In the genomic region with DNA sequence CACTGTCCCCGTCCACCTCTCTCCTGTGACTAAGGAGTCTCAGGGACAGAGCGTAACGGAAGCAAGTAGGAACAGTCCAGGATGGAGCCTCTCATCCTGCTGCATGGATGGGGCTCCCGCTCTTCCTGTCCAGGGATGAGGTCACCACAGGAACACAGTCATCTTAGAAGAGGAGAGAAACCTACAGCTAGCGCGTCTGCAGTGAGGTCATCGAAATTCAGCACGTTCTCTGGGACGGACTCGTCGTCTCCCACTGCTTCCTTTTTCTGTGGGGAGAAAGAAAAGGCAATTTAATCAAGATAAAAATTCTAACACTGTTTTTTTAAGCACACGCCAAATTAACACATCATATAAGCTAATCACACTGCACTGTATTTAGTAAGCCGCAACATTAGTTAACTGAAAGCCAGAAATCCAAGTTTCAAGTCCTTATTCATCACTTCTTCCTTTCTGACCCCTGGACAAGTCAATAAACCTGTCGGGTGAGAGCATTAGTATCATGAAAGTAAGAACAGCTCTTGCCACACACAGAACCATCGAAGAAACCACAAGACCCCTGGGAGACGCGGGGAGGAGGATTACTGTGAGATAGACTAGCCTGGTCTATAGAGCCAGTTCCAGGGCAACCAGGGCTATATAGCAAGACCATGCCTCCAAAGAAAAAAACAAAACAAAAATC, we compare ENCODE assay signal across 10 mouse cellular contexts. TPM values are rescaled to one million over a fixed set of nuclear protein-coding genes. Genes with fewer than 3 reads are reported as not detected.
DNase-seq lines count a peak whose midpoint lies in the region; ATAC-seq lines count a peak whose summit lies in the region.
"Had no signal": no experiment of that assay in that cellular context is flagged by ENCODE, and none has a peak within 500 bp of the region (broad histone marks: within the 10 kb centered on the region; RNA-seq: fewer than 3 reads in every experiment).

No protein-coding gene starts in this region.

- DNase-seq in hindbrain, embryonic 11.5 days (ENCODE audit: low spot score) = no peak
- no peak for DNase-seq in urinary bladder, postnatal 25 days (ENCODE audit: low spot score)
- DNase-seq in right cerebral cortex, postnatal 25 days = no peak
- DNase-seq: cerebellum, postnatal 36 days; thymus, postnatal 25 days had no signal

- 0 out of 2 replicates have a peak overlapping the region, but pooled peaks have one; percentile 25 for H3K9ac ChIP-seq in hindbrain, embryonic 11.5 days (ENCODE audit: low read depth, low read length)
- H3K9ac ChIP-seq in hindbrain, embryonic 16.5 days (ENCODE audit: low read depth, low read length) = no peak overlapping the region
- H3K9ac ChIP-seq in midbrain, embryonic 12.5 days (replicated peaks) = peak overlapping the region; percentile 21; the same call in 1 of the 2 replicates
- H3K9ac ChIP-seq in midbrain, embryonic 16.5 days (ENCODE audit: low read depth, low read length) = no peak overlapping the region
- H3K9ac ChIP-seq in hindbrain, embryonic 13.5 days = peak overlapping the region; percentile 43; the same call in 1 of the 2 replicates
- no peak overlapping the region for H3K9ac ChIP-seq in neural tube, embryonic 14.5 days (replicated peaks; ENCODE audit: low read depth, low read length)

- peak overlapping the region; percentile 99 for H3K27ac ChIP-seq in hindbrain, embryonic 11.5 days (ENCODE audit: low read depth, low read length)
- no peak overlapping the region for H3K27ac ChIP-seq in hindbrain, embryonic 16.5 days (ENCODE audit: low read depth, low read length)
- H3K27ac ChIP-seq in midbrain, embryonic 12.5 days (replicated peaks) = peak overlapping the region; percentile 96
- H3K27ac ChIP-seq in midbrain, embryonic 16.5 days (ENCODE audit: low read length) = no peak overlapping the region
- H3K27ac ChIP-seq in hindbrain, embryonic 13.5 days = peak overlapping the region; percentile 85
- H3K27ac ChIP-seq in neural tube, embryonic 14.5 days (ENCODE audit: low read depth, low read length) = peak overlapping the region; percentile 45

- no peaks in the 10 kb centered on the region for H3K9me3 ChIP-seq in hindbrain, embryonic 11.5 days (ENCODE audit: control insufficient read depth, low read length)
- H3K9me3 ChIP-seq in hindbrain, embryonic 16.5 days (ENCODE audit: control insufficient read depth, low read length) = no peaks in the 10 kb centered on the region
- no peaks in the 10 kb centered on the region for H3K9me3 ChIP-seq in midbrain, embryonic 12.5 days
- H3K9me3 ChIP-seq in midbrain, embryonic 16.5 days (replicated peaks; ENCODE audit: control insufficient read depth, low read length, poor library complexity, severe bottlenecking) = no peaks in the 10 kb centered on the region
- H3K9me3 ChIP-seq in hindbrain, embryonic 13.5 days = no peaks in the 10 kb centered on the region
- H3K9me3 ChIP-seq in neural tube, embryonic 14.5 days (ENCODE audit: control insufficient read depth, low read length) = no peaks in the 10 kb centered on the region

- WGBS in hindbrain, embryonic 11.5 days = 82% methylated on average over 17 of the region's 17 CpGs
- WGBS in hindbrain, embryonic 16.5 days = 71% methylated on average over 17 of the region's 17 CpGs
- WGBS in midbrain, embryonic 12.5 days = 74% methylated on average over 17 of the region's 17 CpGs
- WGBS in midbrain, embryonic 16.5 days = 74% methylated on average over 17 of the region's 17 CpGs
- 74% methylated on average over 17 of the region's 17 CpGs for whole genome bisulfite sequencing in hindbrain, embryonic 13.5 days
- 73% methylated on average over 17 of the region's 17 CpGs for WGBS in neural tube, embryonic 14.5 days

- no peaks in the 10 kb centered on the region for H3K27me3 ChIP-seq in hindbrain, embryonic 11.5 days (ENCODE audit: control insufficient read depth, insufficient read depth, low read length)
- H3K27me3 ChIP-seq in hindbrain, embryonic 16.5 days (replicated peaks; ENCODE audit: control insufficient read depth, insufficient read depth, low read length) = no peaks in the 10 kb centered on the region
- no peaks in the 10 kb centered on the region for H3K27me3 ChIP-seq in midbrain, embryonic 12.5 days
- no peaks in the 10 kb centered on the region for H3K27me3 ChIP-seq in midbrain, embryonic 16.5 days (ENCODE audit: control insufficient read depth, insufficient read depth, low read depth, low read length)
- H3K27me3 ChIP-seq in hindbrain, embryonic 13.5 days = no peaks in the 10 kb centered on the region
- no peaks in the 10 kb centered on the region for H3K27me3 ChIP-seq in neural tube, embryonic 14.5 days (ENCODE audit: control insufficient read depth, insufficient read depth, low read length)

- no peak for ATAC-seq in hindbrain, embryonic 11.5 days (ENCODE audit: low FRiP score)
- no peak for ATAC-seq in hindbrain, embryonic 16.5 days
- ATAC-seq in midbrain, embryonic 12.5 days (ENCODE audit: low FRiP score, low read depth) = no peak
- ATAC-seq in midbrain, embryonic 16.5 days = no peak
- no peak for ATAC-seq in hindbrain, embryonic 13.5 days (ENCODE audit: low FRiP score)
- no peak for ATAC-seq in neural tube, embryonic 14.5 days (ENCODE audit: low read depth)

- no peak overlapping the region for H3K4me3 ChIP-seq in hindbrain, embryonic 11.5 days (ENCODE audit: low read depth, low read length)
- no peak overlapping the region for H3K4me3 ChIP-seq in hindbrain, embryonic 16.5 days (ENCODE audit: low read length)
- no peak overlapping the region for H3K4me3 ChIP-seq in midbrain, embryonic 12.5 days
- H3K4me3 ChIP-seq in midbrain, embryonic 16.5 days (ENCODE audit: low read depth, low read length) = no peak overlapping the region
- no peak overlapping the region for H3K4me3 ChIP-seq in hindbrain, embryonic 13.5 days
- no peak overlapping the region for H3K4me3 ChIP-seq in neural tube, embryonic 14.5 days (ENCODE audit: low read depth, low read length)

- H3K4me2 ChIP-seq in hindbrain, embryonic 11.5 days (replicated peaks; ENCODE audit: low read depth, low read length) = no peak overlapping the region
- no peak overlapping the region for H3K4me2 ChIP-seq in hindbrain, embryonic 16.5 days (ENCODE audit: low read length)
- no peak overlapping the region for H3K4me2 ChIP-seq in midbrain, embryonic 12.5 days (replicated peaks)
- no peak overlapping the region for H3K4me2 ChIP-seq in midbrain, embryonic 16.5 days (ENCODE audit: low read length)
- no peak overlapping the region for H3K4me2 ChIP-seq in hindbrain, embryonic 13.5 days
- H3K4me2 ChIP-seq in neural tube, embryonic 14.5 days (ENCODE audit: low read depth, low read length) = no peak overlapping the region

- peaks cover 5% of the 10 kb centered on the region; the same call in 1 of the 2 replicates for H3K36me3 ChIP-seq in hindbrain, embryonic 11.5 days (ENCODE audit: control insufficient read depth, insufficient read depth, low read length)
- peaks cover 8% of the 10 kb centered on the region; the same call in 1 of the 2 replicates for H3K36me3 ChIP-seq in hindbrain, embryonic 16.5 days (ENCODE audit: control insufficient read depth, insufficient read depth, low read length)
- peaks cover 35% of the 10 kb centered on the region for H3K36me3 ChIP-seq in midbrain, embryonic 12.5 days
- peaks cover 18% of the 10 kb centered on the region for H3K36me3 ChIP-seq in midbrain, embryonic 16.5 days (ENCODE audit: control insufficient read depth, insufficient read depth, low read length)
- H3K36me3 ChIP-seq in hindbrain, embryonic 13.5 days = peaks cover 57% of the 10 kb centered on the region
- peaks cover 28% of the 10 kb centered on the region; the same call in 1 of the 2 replicates for H3K36me3 ChIP-seq in neural tube, embryonic 14.5 days (ENCODE audit: control insufficient read depth, insufficient read depth, low read length)

- H3K4me1 ChIP-seq in hindbrain, embryonic 11.5 days (replicated peaks; ENCODE audit: control insufficient read depth, insufficient read depth, low read length) = peaks cover 19% of the 10 kb centered on the region
- H3K4me1 ChIP-seq in hindbrain, embryonic 16.5 days (ENCODE audit: control insufficient read depth, insufficient read depth, low read depth, low read length) = peaks cover 3% of the 10 kb centered on the region; the same call in 1 of the 2 replicates
- H3K4me1 ChIP-seq in midbrain, embryonic 12.5 days = peaks cover 62% of the 10 kb centered on the region
- H3K4me1 ChIP-seq in midbrain, embryonic 16.5 days (ENCODE audit: control insufficient read depth, insufficient read depth, low read length) = no peaks in the 10 kb centered on the region
- H3K4me1 ChIP-seq in hindbrain, embryonic 13.5 days (replicated peaks) = peaks cover 68% of the 10 kb centered on the region
- peaks cover 15% of the 10 kb centered on the region; the same call in 1 of the 2 replicates for H3K4me1 ChIP-seq in neural tube, embryonic 14.5 days (ENCODE audit: control insufficient read depth, insufficient read depth, low read length)

RNA-seq across cellular contexts. Expression of a gene that starts 9.2 kb away (rescaled TPM):
- polyA plus RNA-seq in hindbrain, embryonic 11.5 days (2014; fragmentation: Nextera tagmentation; extraction: Ambion mirVana) = 181 and 206 TPM in 2 replicates
- polyA plus RNA-seq in hindbrain, embryonic 16.5 days (2015; fragmentation: Nextera tagmentation; extraction: Ambion mirVana) = 216 and 224 TPM in 2 replicates
- polyA plus RNA-seq in midbrain, embryonic 12.5 days (2016; fragmentation: Nextera tagmentation; extraction: Ambion mirVana) = 184 and 192 TPM in 2 replicates
- polyA plus RNA-seq in midbrain, embryonic 16.5 days (2015; fragmentation: Nextera tagmentation; extraction: Ambion mirVana) = 217 and 220 TPM in 2 replicates
- 220 and 230 TPM in 2 replicates for polyA plus RNA-seq in hindbrain, embryonic 13.5 days (2015; fragmentation: Nextera tagmentation; extraction: Ambion mirVana)
- 223 and 244 TPM in 2 replicates for polyA plus RNA-seq in neural tube, embryonic 14.5 days (2014; fragmentation: Nextera tagmentation; extraction: Ambion mirVana)

RNA-seq across cellular contexts. Expression of a gene that starts 20.5 kb away (rescaled TPM):
- polyA plus RNA-seq in hindbrain, embryonic 11.5 days (2014; fragmentation: Nextera tagmentation; extraction: Ambion mirVana) = 76.7 and 101 TPM in 2 replicates
- 34.5 and 34.7 TPM in 2 replicates for polyA plus RNA-seq in hindbrain, embryonic 16.5 days (2015; fragmentation: Nextera tagmentation; extraction: Ambion mirVana)
- polyA plus RNA-seq in midbrain, embryonic 12.5 days (2016; fragmentation: Nextera tagmentation; extraction: Ambion mirVana) = 73.3 and 78.2 TPM in 2 replicates
- polyA plus RNA-seq in midbrain, embryonic 16.5 days (2015; fragmentation: Nextera tagmentation; extraction: Ambion mirVana) = 27.9 and 33.2 TPM in 2 replicates
- polyA plus RNA-seq in hindbrain, embryonic 13.5 days (2015; fragmentation: Nextera tagmentation; extraction: Ambion mirVana) = 50.5 and 58.0 TPM in 2 replicates
- polyA plus RNA-seq in neural tube, embryonic 14.5 days (2014; fragmentation: Nextera tagmentation; extraction: Ambion mirVana) = 50.4 and 56.7 TPM in 2 replicates

RNA-seq across cellular contexts. Expression of a gene that starts 52.2 kb away (rescaled TPM):
- polyA plus RNA-seq in hindbrain, embryonic 11.5 days (2014; fragmentation: Nextera tagmentation; extraction: Ambion mirVana) = 48.7 and 53.5 TPM in 2 replicates
- 10.8 and 11.1 TPM in 2 replicates for polyA plus RNA-seq in hindbrain, embryonic 16.5 days (2015; fragmentation: Nextera tagmentation; extraction: Ambion mirVana)
- 60.6 and 61.9 TPM in 2 replicates for polyA plus RNA-seq in midbrain, embryonic 12.5 days (2016; fragmentation: Nextera tagmentation; extraction: Ambion mirVana)
- polyA plus RNA-seq in midbrain, embryonic 16.5 days (2015; fragmentation: Nextera tagmentation; extraction: Ambion mirVana) = 3.9 and 5.2 TPM in 2 replicates
- polyA plus RNA-seq in hindbrain, embryonic 13.5 days (2015; fragmentation: Nextera tagmentation; extraction: Ambion mirVana) = 13.8 and 13.9 TPM in 2 replicates
- 3.2 and 3.5 TPM in 2 replicates for polyA plus RNA-seq in neural tube, embryonic 14.5 days (2014; fragmentation: Nextera tagmentation; extraction: Ambion mirVana)

Comparison
In these comparisons a context has a peak if more than half of its experiments do, and no peak if none do; other contexts are left out.
1. H3K27ac ChIP-seq: peak in hindbrain, embryonic 11.5 days (single experiment), midbrain, embryonic 12.5 days (single experiment), hindbrain, embryonic 13.5 days (single experiment) and neural tube, embryonic 14.5 days (single experiment); none in hindbrain, embryonic 16.5 days (single experiment) and midbrain, embryonic 16.5 days (single experiment).
2. H3K9ac ChIP-seq: peak in hindbrain, embryonic 11.5 days (single experiment), midbrain, embryonic 12.5 days (single experiment) and hindbrain, embryonic 13.5 days (single experiment); none in hindbrain, embryonic 16.5 days (single experiment), midbrain, embryonic 16.5 days (single experiment) and neural tube, embryonic 14.5 days (single experiment).